Mouse (Mus musculus) small intestine, adult 2 months (tissue): ENCODE results near the gene Efna1. TPM values are rescaled to one million over a fixed set of nuclear protein-coding genes. Genes with fewer than 3 reads are reported as not detected.

Experiments used
- H3K27ac ChIP-seq: fragments of 200-500 bp; 2 replicates; pipeline ENCODE4 v1.5.1; 2012; ENCODE audit warnings: low read depth, low read length, control low read depth, inconsistent platforms; ENCODE audit not compliant: insufficient read depth
- H3K27me3 ChIP-seq: fragments of 200-500 bp; 2 replicates; pipeline ENCODE4 v1.6.1; 2012; ENCODE audit warnings: mild to moderate bottlenecking, moderate library complexity, low read length, inconsistent platforms; ENCODE audit not compliant: control insufficient read depth, insufficient read depth
- H3K36me3 ChIP-seq: fragments of 200-500 bp; 2 replicates; pipeline ENCODE4 v1.6.1; 2012; ENCODE audit warnings: mild to moderate bottlenecking, low read length, control low read depth, inconsistent platforms; ENCODE audit not compliant: control insufficient read depth, insufficient read depth
- H3K4me1 ChIP-seq: fragments of 200-500 bp; 2 replicates; pipeline ENCODE4 v1.6.1; 2012; ENCODE audit warnings: low read length, inconsistent platforms, mixed read lengths; ENCODE audit not compliant: control insufficient read depth, insufficient read depth, insufficient read length
- H3K4me3 ChIP-seq: fragments of 200-500 bp; 2 replicates; pipeline ENCODE4 v1.5.1; 2012; ENCODE audit warnings: low read depth, mild to moderate bottlenecking, control low read depth, inconsistent platforms, low read length, moderate library complexity
- CTCF ChIP-seq: fragments of 200-500 bp; IDR thresholded peaks from 2 replicates; pipeline ENCODE4 v1.5.1; 2012; ENCODE audit warnings: low read depth, mild to moderate bottlenecking, control low read depth, inconsistent platforms, low read length, moderate library complexity, mixed read lengths; ENCODE audit not compliant: insufficient replicate concordance, insufficient read length; ENCODE audit errors: extremely low read depth
- POLR2A ChIP-seq: fragments of 200-500 bp; IDR thresholded peaks from 2 replicates; pipeline ENCODE4 v1.6.1; 2012; ENCODE audit warnings: low read depth, mild to moderate bottlenecking, control low read depth, inconsistent platforms, low read length, moderate library complexity
- WGBS: fragments of 180-500 bp; shearing (Covaris S2); methylation state at CpG from one replicate; pipeline ENCODE4 v1.1.7; 2018; 5-methylcytosine and 5-hydroxymethylcytosine counted together
- polyA plus RNA-seq: library from polyadenylated mRNA; depleted of rRNA; stranded (reverse); fragments of >200 nt; gene quantifications from 2 replicates; pipeline ENCODE4 v1.2.3, GENCODE M21; 2012

The Efna1 gene
- polyA plus RNA-seq, 1 experiment: 122 TPM

GRCm38 (mm10) chr3:89232614-89233013 lies 48.3 kb downstream of the Efna1 start:
- Histone ChIP-seq H3K27me3 (peaks cover 15% of the 10 kb centered on the region; the same call in 1 of the 2 replicates), H3K27ac (no peak overlapping the region), H3K4me3 (no peak overlapping the region), H3K4me1 (peaks cover 22% of the 10 kb centered on the region), H3K36me3 (no peaks in the 10 kb centered on the region)
- TF ChIP-seq POLR2A (no peak), CTCF (no peak)
- 22% methylated on average over 6 of the region's 6 CpGs for WGBS

- H3K4me3 ChIP-seq: no peak overlapping the region
- H3K27ac ChIP-seq: no peak overlapping the region
- WGBS: 64% methylated on average over 16 of the region's 16 CpGs
- H3K27me3 ChIP-seq: peaks cover 18% of the 10 kb centered on the region
- H3K36me3 ChIP-seq: no peaks in the 10 kb centered on the region
- TF ChIP-seq POLR2A (no peak), CTCF (no peak)
- peaks cover 24% of the 10 kb centered on the region for H3K4me1 ChIP-seq
Observed at GRCm38 (mm10) chr3:89231772-89232275, 49.1 kb downstream of the Efna1 start.

- H3K4me1 ChIP-seq: peaks cover 24% of the 10 kb centered on the region
- H3K4me3 ChIP-seq: no peak overlapping the region
- peaks cover 16% of the 10 kb centered on the region for H3K27me3 ChIP-seq
- no peak overlapping the region for H3K27ac ChIP-seq
- TF ChIP-seq CTCF: no peak
- no peak for TF ChIP-seq POLR2A
- no peaks in the 10 kb centered on the region for H3K36me3 ChIP-seq
- WGBS: 37% methylated on average over 7 of the region's 7 CpGs
Observed at GRCm38 (mm10) chr3:89231345-89231744, 49.6 kb downstream of the Efna1 start.

- H3K27ac ChIP-seq: no peak overlapping the region
- no peak for TF ChIP-seq CTCF
- TF ChIP-seq POLR2A: no peak
- H3K4me1 ChIP-seq: peaks cover 24% of the 10 kb centered on the region
- H3K36me3 ChIP-seq: no peaks in the 10 kb centered on the region
- WGBS: 91% methylated on average over 2 of the region's 2 CpGs
- H3K27me3 ChIP-seq: peaks cover 17% of the 10 kb centered on the region
- H3K4me3 ChIP-seq: no peak overlapping the region
Observed at GRCm38 (mm10) chr3:89230561-89230960, 50.4 kb downstream of the Efna1 start.

- H3K36me3 ChIP-seq: no peaks in the 10 kb centered on the region
- H3K27me3 ChIP-seq: peaks cover 21% of the 10 kb centered on the region
- H3K4me3 ChIP-seq: no peak overlapping the region
- no peak for TF ChIP-seq CTCF
- TF ChIP-seq POLR2A: no peak
- H3K27ac ChIP-seq: no peak overlapping the region
- peaks cover 20% of the 10 kb centered on the region for H3K4me1 ChIP-seq
- 74% methylated on average over 4 of the region's 4 CpGs for WGBS
Observed at GRCm38 (mm10) chr3:89229276-89229675, 51.7 kb downstream of the Efna1 start.

GRCm38 (mm10) chr3:89228836-89229235 lies 52.1 kb downstream of the Efna1 start, which contains the start of gene Muc1:
Gene Muc1 (plus strand): TSS chr3:89229057.
- H3K4me1 ChIP-seq: peaks cover 16% of the 10 kb centered on the region
- H3K36me3 ChIP-seq: no peaks in the 10 kb centered on the region
- WGBS: 40% methylated on average over 10 of the region's 10 CpGs
- no peak for TF ChIP-seq POLR2A
- TF ChIP-seq CTCF: no peak
- peak within 1 kb of the TSS; percentile 63 for H3K4me3 ChIP-seq
- H3K27ac ChIP-seq: peak within 1 kb of the TSS; percentile 31
- peaks cover 21% of the 10 kb centered on the region for H3K27me3 ChIP-seq

- no peaks in the 10 kb centered on the region for H3K36me3 ChIP-seq
- H3K27ac ChIP-seq: peak overlapping the region; percentile 31
- H3K4me1 ChIP-seq: peaks cover 10% of the 10 kb centered on the region
- H3K4me3 ChIP-seq: peak overlapping the region; percentile 63
- H3K27me3 ChIP-seq: peaks cover 21% of the 10 kb centered on the region
- 1% methylated on average over 20 of the region's 20 CpGs for WGBS
- TF ChIP-seq POLR2A (no peak), CTCF (peak; percentile 97)
Observed at GRCm38 (mm10) chr3:89228180-89228549, 52.8 kb downstream of the Efna1 start.
